Mouse (Mus musculus) small intestine, adult 2 months (tissue): Measurements from ENCODE around the gene Sepsecs.

ENCODE experiments used
- CTCF ChIP-seq: fragments of 200-500 bp; IDR thresholded peaks from 2 replicates; pipeline ENCODE4 v1.5.1; 2012; ENCODE audit warnings: low read depth, mild to moderate bottlenecking, control low read depth, inconsistent platforms, low read length, moderate library complexity, mixed read lengths; ENCODE audit not compliant: insufficient replicate concordance, insufficient read length; ENCODE audit errors: extremely low read depth
- POLR2A ChIP-seq: fragments of 200-500 bp; IDR thresholded peaks from 2 replicates; pipeline ENCODE4 v1.6.1; 2012; ENCODE audit warnings: low read depth, mild to moderate bottlenecking, control low read depth, inconsistent platforms, low read length, moderate library complexity

GRCm38 (mm10) chr5:52612776-52613175, 56.7 kb downstream of the Sepsecs start:
- TF ChIP-seq CTCF (no peak), POLR2A (no peak)
